Mouse (Mus musculus) ES-E14 (cell line): Measurements from ENCODE around the gene Srms.

ENCODE experiments used
- CHD2 ChIP-seq: IDR thresholded peaks from 2 replicates; pipeline ENCODE4 v1.6.1; 2014; ENCODE audit warnings: mild to moderate bottlenecking, low read depth, low read length, inconsistent platforms
- HCFC1 ChIP-seq: IDR thresholded peaks from 2 replicates; pipeline ENCODE4 v1.6.1; 2012; ENCODE audit warnings: low read length, inconsistent platforms, borderline replicate concordance; ENCODE audit not compliant: insufficient read depth
- MAFK ChIP-seq: IDR thresholded peaks from 2 replicates; pipeline ENCODE4 v1.6.1; 2014; ENCODE audit warnings: mild to moderate bottlenecking, low read depth, low read length, inconsistent platforms; ENCODE audit not compliant: insufficient read depth

DNA sequence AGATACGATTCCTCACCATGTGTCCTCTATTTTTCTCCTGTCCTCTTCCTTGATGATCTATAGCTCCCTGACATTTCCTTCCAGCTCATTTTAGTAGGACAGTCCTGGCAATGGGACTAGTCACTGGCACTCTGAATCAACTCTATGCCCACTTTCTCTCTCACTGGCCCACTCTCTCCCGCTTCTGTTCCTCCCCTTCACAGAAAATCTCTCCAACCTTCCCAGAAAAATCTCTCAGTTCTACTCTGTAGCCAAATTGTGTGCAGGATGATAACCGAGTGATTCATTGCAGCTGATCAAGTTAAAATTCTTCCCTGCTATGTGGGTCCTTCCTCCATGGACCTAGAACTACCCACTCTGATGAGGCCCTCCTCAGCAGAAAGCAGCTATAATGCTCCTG is 38.3 kb downstream of the Srms start:
- no peak for TF ChIP-seq CHD2
- TF ChIP-seq HCFC1 = no peak
- no peak for TF ChIP-seq MAFK
